Mouse (Mus musculus) hematopoietic multipotent progenitor cell, adult 10-12 weeks (in vitro differentiated cells): ENCODE measurements around the gene Minpp1. TPM values are rescaled to one million over a fixed set of nuclear protein-coding genes. Genes with fewer than 3 reads are reported as not detected.

ENCODE experiments used
- polyA plus RNA-seq: library from polyadenylated mRNA; stranded (reverse); fragments of >175 nt; gene quantifications from 2 replicates; pipeline ENCODE4 v1.2.3, GENCODE M21; 2012; ENCODE audit warnings: low replicate concordance

Minpp1 gene
- 95.4 and 136 TPM in 2 replicates for polyA plus RNA-seq

DNA sequence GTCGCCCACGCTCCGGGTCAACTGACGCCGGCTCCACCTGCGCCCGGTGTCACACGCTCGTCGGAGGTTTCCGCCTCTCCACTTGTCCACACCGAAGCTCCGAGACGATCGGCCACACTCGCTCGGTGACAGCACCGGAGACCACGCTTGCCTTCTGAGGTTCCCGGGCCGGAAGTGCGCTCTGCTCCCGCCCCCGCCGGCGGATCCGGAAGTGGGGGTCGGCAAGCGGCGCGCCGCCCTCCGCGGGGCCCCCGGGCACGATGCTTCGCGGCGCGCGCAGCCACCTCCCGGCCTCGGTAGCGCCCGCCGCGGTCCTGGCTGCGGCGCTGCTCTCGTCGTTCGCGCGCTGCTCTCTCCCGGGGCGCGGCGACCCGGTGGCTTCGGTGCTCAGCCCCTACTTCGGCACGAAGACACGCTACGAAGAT is at the start of gene Minpp1:
Minpp1 (plus strand) TSS at position 89 of the 425 bp plus-strand sequence.

DNA sequence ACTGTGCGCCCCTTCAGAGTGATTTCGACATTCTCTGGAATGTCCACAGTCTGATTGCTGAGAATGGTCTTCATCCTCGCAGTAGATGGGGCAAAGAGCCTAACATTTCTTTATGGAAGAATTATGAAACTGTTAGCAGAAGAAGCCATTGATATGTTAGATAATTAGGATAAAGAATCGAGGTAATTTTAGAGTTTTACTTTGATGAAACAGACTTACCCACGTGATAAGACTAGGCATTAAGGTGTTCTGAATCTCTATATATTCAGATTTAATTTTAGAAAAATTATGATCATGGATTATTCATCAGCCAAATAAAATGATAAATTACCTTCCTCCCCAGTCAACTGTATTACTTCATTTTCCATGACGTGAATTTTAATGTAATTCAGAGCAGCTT is 19.1 kb upstream of the Minpp1 start, which contains the start of gene Rpl9-ps6:
Rpl9-ps6 (minus strand) TSS at position 101 of the 400 bp plus-strand sequence.

Other genes with a start within 250 kb of the Minpp1 start
- gene Sgms1, start 96.1 kb upstream of the Minpp1 start, polyA plus RNA-seq: 9.0 and 12.8 TPM in 2 replicates
- 0.75 and 4.3 TPM in 2 replicates for gene Rpl9-ps6, start 19.2 kb upstream of the Minpp1 start, polyA plus RNA-seq
- gene Papss2, start 110.0 kb downstream of the Minpp1 start, polyA plus RNA-seq: 0.26 and 0.56 TPM in 2 replicates